Comparison of ENCODE assay signal across 20 mouse cellular contexts in genomic region chr11:63971462-63971861, GRCm38 (mm10).
"Had no signal": no experiment of that assay in that cellular context is flagged by ENCODE, and none has a peak within 500 bp of the region (broad histone marks: within the 10 kb centered on the region; RNA-seq: fewer than 3 reads in every experiment).

No protein-coding gene starts in this region.

- ATAC-seq: liver, embryonic 12.5 days; midbrain, embryonic 13.5 days; midbrain, embryonic 16.5 days had no signal

- H3K27me3 ChIP-seq: liver, embryonic 12.5 days; liver, embryonic 15.5 days; lung, embryonic 15.5 days; megakaryocyte, embryonic 14.5 days; midbrain, embryonic 13.5 days had no signal

- DNase-seq: layer of hippocampus, postnatal 36 days; lung, adult 18-20 months; lung, postnatal 10 days; lung, postnatal 36 days; retina, postnatal 1 day; right cerebral cortex, postnatal 25 days; spleen, adult 18-20 months; thymus, adult 18-20 months; thymus, postnatal 36 days had no signal

- H3K27ac ChIP-seq: left cerebral cortex, adult 2 months; liver, embryonic 12.5 days; liver, embryonic 15.5 days; lung, embryonic 15.5 days; midbrain, embryonic 10.5 days; midbrain, embryonic 13.5 days; neural tube, embryonic 13.5 days; stomach, embryonic 15.5 days had no signal

- H3K9me3 ChIP-seq: liver, embryonic 12.5 days; liver, embryonic 15.5 days; lung, embryonic 15.5 days; megakaryocyte, embryonic 14.5 days; midbrain, embryonic 10.5 days; midbrain, embryonic 13.5 days; neural tube, embryonic 13.5 days; stomach, embryonic 15.5 days had no signal

- H3K9ac ChIP-seq: liver, embryonic 12.5 days; liver, embryonic 15.5 days; lung, embryonic 15.5 days; midbrain, embryonic 13.5 days; neural tube, embryonic 13.5 days; stomach, embryonic 15.5 days had no signal

- H3K36me3 ChIP-seq: lung, embryonic 15.5 days had no signal

- H3K4me3 ChIP-seq: left cerebral cortex, adult 2 months; liver, embryonic 12.5 days; liver, embryonic 15.5 days; lung, embryonic 15.5 days; megakaryocyte, embryonic 14.5 days; midbrain, embryonic 10.5 days; midbrain, embryonic 13.5 days; myocyte; neural tube, embryonic 13.5 days; stomach, embryonic 15.5 days had no signal

- H3K4me2 ChIP-seq: liver, embryonic 12.5 days; liver, embryonic 15.5 days; lung, embryonic 15.5 days; midbrain, embryonic 13.5 days; neural tube, embryonic 13.5 days; stomach, embryonic 15.5 days had no signal
